ENCODE assay signal across 18 mouse cellular contexts in genomic region chr13:53805872-53806271, GRCm38 (mm10).
"Had no signal": no experiment of that assay in that cellular context is flagged by ENCODE, and none has a peak within 500 bp of the region (broad histone marks: within the 10 kb centered on the region; RNA-seq: fewer than 3 reads in every experiment).

No protein-coding gene starts in this region.

- H3K4me2 ChIP-seq: kidney, embryonic 15.5 days; liver, embryonic 13.5 days; midbrain, embryonic 12.5 days; neural tube, embryonic 13.5 days; stomach, embryonic 15.5 days had no signal

- H3K4me3 ChIP-seq: kidney, embryonic 15.5 days; left cerebral cortex, adult 2 months; liver, embryonic 13.5 days; midbrain, embryonic 12.5 days; myocyte; neural tube, embryonic 13.5 days; stomach, embryonic 15.5 days had no signal

- H3K36me3 ChIP-seq: kidney, embryonic 15.5 days; liver, embryonic 13.5 days; midbrain, embryonic 12.5 days; neural tube, embryonic 13.5 days; stomach, embryonic 15.5 days had no signal

- ATAC-seq: midbrain, embryonic 16.5 days had no signal

- H3K27ac ChIP-seq: kidney, embryonic 15.5 days; left cerebral cortex, adult 2 months; liver, embryonic 13.5 days; midbrain, embryonic 12.5 days; neural tube, embryonic 13.5 days; stomach, embryonic 15.5 days had no signal

- H3K9ac ChIP-seq: kidney, embryonic 15.5 days; liver, embryonic 13.5 days; midbrain, embryonic 12.5 days; neural tube, embryonic 13.5 days; stomach, embryonic 15.5 days had no signal

- H3K9me3 ChIP-seq: kidney, embryonic 15.5 days; liver, embryonic 13.5 days; midbrain, embryonic 12.5 days; neural tube, embryonic 13.5 days; stomach, embryonic 15.5 days had no signal

- H3K27me3 ChIP-seq: kidney, embryonic 15.5 days; stomach, embryonic 15.5 days had no signal

- H3K4me1 ChIP-seq: liver, embryonic 13.5 days had no signal

- DNase-seq: kidney, postnatal 10 days; kidney, postnatal 36 days; layer of hippocampus, postnatal 36 days; liver, embryonic 13.5 days; lung, adult 2 months; lung, postnatal 14 days; lung, postnatal 4 days; retina, postnatal 1 day; right cerebral cortex, postnatal 25 days; spleen, adult 18-20 months; thymus, postnatal 25 days had no signal
